Mouse (Mus musculus) lung, embryonic 14.5 days (tissue): ENCODE measurements around the gene Hoxd4. TPM values are rescaled to one million over a fixed set of nuclear protein-coding genes. Genes with fewer than 3 reads are reported as not detected.

Experiments used
- ATAC-seq: fragments of 200-750 bp; cut with Nextera tagmentation; 2 replicates; pipeline ENCODE4 v1.8.0; 2017; ENCODE audit warnings: mild to moderate bottlenecking, moderate TSS enrichment, moderate library complexity; ENCODE audit not compliant: insufficient read depth
- DNase-seq: peaks from one replicate; pipeline ENCODE4 v3.0.0-alpha.2; 2015
- H3K27ac ChIP-seq: fragments of 300-500 bp; sonication (generic); 2 replicates; pipeline ENCODE4 v1.5.1; 2014; ENCODE audit warnings: low read depth, mild to moderate bottlenecking, moderate library complexity
- H3K27me3 ChIP-seq: fragments of 300-500 bp; sonication (generic); 2 replicates; pipeline ENCODE4 v1.6.1; 2014; ENCODE audit warnings: low read length, control low read depth; ENCODE audit not compliant: insufficient read depth
- H3K36me3 ChIP-seq: fragments of 300-500 bp; sonication (generic); 2 replicates; pipeline ENCODE4 v1.6.1; 2014; ENCODE audit warnings: control low read depth; ENCODE audit not compliant: insufficient read depth
- H3K4me1 ChIP-seq: fragments of 300-500 bp; sonication (generic); 2 replicates; pipeline ENCODE4 v1.6.1; 2014; ENCODE audit warnings: antibody characterized with exemption, control low read depth; ENCODE audit not compliant: insufficient read depth
- H3K4me2 ChIP-seq: fragments of 300-500 bp; sonication (generic); 2 replicates; pipeline ENCODE4 v1.6.1; 2014; ENCODE audit warnings: mild to moderate bottlenecking
- H3K4me3 ChIP-seq: fragments of 300-500 bp; sonication (generic); 2 replicates; pipeline ENCODE4 v1.5.1; 2014; ENCODE audit warnings: low read depth, low read length
- H3K9ac ChIP-seq: fragments of 300-500 bp; sonication (generic); 2 replicates; pipeline ENCODE4 v1.6.1; 2014
- H3K9me3 ChIP-seq: fragments of 300-500 bp; sonication (generic); 2 replicates; pipeline ENCODE4 v1.6.1; 2016; ENCODE audit warnings: low read depth, low read length, control low read depth
- CTCF ChIP-seq: IDR thresholded peaks from 2 replicates; pipeline ENCODE4 v1.5.1; 2016; ENCODE audit warnings: antibody characterized with exemption, low read depth
- WGBS: fragments of 180-500 bp; shearing (Covaris S2); extraction: QIAGEN DNeasy Blood & Tissue Kit; methylation state at CpG from one replicate; pipeline ENCODE4 v1.1.7; 2014; 5-methylcytosine and 5-hydroxymethylcytosine counted together
- polyA plus RNA-seq: library from polyadenylated mRNA; unstranded; fragments of >200 nt; fragmentation: Nextera tagmentation; extraction: Ambion mirVana; gene quantifications from 2 replicates; pipeline ENCODE4 v1.2.1, GENCODE M21; 2014

Gene Hoxd4
- polyA plus RNA-seq, 1 experiment from 2014 or later = not detected

DNA sequence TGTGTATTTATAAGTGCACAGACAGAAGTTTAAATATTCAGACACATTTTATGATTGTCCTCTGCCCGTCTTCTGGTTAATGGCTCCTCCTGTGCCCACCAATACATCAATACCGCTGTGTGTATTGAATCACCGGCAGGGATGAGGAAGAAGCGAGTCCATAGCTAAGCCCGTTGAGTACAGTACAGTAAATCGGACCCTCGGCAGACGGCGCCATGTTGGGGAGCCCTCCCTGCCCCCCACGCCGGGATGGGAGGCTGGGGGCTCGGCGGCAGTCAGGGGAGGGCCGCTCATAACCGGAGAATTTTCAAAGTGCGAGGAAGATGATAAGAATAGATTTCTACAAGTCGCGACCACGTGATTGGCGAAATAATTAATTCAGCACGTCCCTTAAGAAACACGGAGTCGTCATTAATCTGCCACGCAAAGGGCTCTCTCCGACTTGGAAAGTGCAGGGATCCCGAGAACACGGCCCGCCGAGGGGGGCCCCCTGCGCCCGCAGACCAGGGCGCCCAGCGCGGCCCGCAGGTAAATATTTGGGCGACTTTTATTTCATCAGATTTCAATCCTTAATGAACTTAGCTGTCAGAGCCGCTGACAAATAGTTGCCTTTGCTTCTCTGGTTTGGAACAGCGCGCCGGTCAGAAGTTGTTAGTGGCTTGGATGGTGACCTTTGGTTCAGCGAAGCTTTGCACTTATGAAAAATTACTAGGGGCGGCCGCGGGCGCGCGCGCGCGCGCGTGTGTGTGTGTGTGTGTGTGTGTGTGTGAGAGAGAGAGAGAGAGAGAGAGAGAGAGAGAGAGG is 21.0 kb downstream of the Hoxd4 start:
- no peak overlapping the region for H3K4me3 ChIP-seq
- no peak for TF ChIP-seq CTCF
- no peaks in the 10 kb centered on the region for H3K36me3 ChIP-seq
- no peaks in the 10 kb centered on the region for H3K4me1 ChIP-seq
- peak overlapping the region; percentile 20; the same call in 1 of the 2 replicates for H3K4me2 ChIP-seq
- H3K27me3 ChIP-seq = peaks cover 99% of the 10 kb centered on the region
- DNase-seq = no peak
- WGBS = 1% methylated on average over 52 of the region's 52 CpGs
- ATAC-seq = no peak
- no peaks in the 10 kb centered on the region for H3K9me3 ChIP-seq
- no peak overlapping the region for H3K9ac ChIP-seq
- H3K27ac ChIP-seq = no peak overlapping the region

DNA sequence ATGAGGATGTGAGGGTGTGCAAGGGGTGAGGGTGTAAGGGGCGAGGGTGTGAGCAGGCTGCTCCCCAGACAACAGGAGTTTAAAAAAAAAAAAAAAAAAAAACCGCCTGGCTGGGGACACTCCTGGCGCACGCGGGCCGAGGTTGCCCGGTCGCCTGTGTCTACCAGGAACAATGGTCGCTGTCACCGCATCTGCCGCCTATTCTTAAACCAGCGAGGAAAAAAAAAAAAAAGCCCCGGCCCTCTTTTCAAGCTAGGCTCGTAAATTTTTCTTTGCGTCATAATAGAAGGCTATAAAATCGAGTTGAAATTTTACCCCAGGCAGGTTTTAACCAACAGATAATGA is 21.6 kb downstream of the Hoxd4 start:
- no peak overlapping the region; the same call in 1 of the 2 replicates for H3K9ac ChIP-seq
- no peak for DNase-seq
- H3K4me1 ChIP-seq = no peaks in the 10 kb centered on the region
- H3K4me3 ChIP-seq = no peak overlapping the region
- no peaks in the 10 kb centered on the region for H3K36me3 ChIP-seq
- no peak overlapping the region for H3K27ac ChIP-seq
- H3K9me3 ChIP-seq = no peaks in the 10 kb centered on the region
- WGBS = 2% methylated on average over 16 of the region's 16 CpGs
- ATAC-seq = no peak
- TF ChIP-seq CTCF = no peak
- H3K27me3 ChIP-seq = peaks cover 99% of the 10 kb centered on the region
- H3K4me2 ChIP-seq = no peak overlapping the region

DNA sequence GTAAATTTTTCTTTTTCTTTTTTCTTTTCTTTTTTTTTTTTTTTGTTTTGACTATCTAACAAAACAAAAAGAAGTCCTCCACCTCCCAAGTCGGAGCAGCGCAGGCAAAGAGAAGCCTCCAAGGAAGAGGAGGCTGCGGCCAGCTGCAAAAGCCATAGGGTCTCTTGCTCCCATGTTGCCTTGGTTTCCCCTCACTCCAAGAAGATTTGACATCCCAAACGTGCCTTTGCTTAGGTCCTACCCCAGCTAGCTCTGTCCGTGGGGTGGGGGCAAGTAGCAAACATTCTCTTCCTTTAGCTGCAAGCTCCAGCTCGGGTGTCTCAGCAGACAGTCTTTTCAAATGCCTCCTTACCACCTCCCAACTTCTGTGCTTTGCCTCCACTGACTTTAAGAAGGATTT is 22.0 kb downstream of the Hoxd4 start:
- H3K9me3 ChIP-seq = no peaks in the 10 kb centered on the region
- H3K27me3 ChIP-seq = peaks cover 99% of the 10 kb centered on the region
- H3K27ac ChIP-seq = no peak overlapping the region
- no peaks in the 10 kb centered on the region for H3K4me1 ChIP-seq
- no peaks in the 10 kb centered on the region for H3K36me3 ChIP-seq
- DNase-seq = no peak
- no peak overlapping the region; the same call in 1 of the 2 replicates for H3K9ac ChIP-seq
- no peak for TF ChIP-seq CTCF
- H3K4me3 ChIP-seq = no peak overlapping the region
- ATAC-seq = no peak
- WGBS = 1% methylated on average over 6 of the region's 6 CpGs
- H3K4me2 ChIP-seq = no peak overlapping the region

DNA sequence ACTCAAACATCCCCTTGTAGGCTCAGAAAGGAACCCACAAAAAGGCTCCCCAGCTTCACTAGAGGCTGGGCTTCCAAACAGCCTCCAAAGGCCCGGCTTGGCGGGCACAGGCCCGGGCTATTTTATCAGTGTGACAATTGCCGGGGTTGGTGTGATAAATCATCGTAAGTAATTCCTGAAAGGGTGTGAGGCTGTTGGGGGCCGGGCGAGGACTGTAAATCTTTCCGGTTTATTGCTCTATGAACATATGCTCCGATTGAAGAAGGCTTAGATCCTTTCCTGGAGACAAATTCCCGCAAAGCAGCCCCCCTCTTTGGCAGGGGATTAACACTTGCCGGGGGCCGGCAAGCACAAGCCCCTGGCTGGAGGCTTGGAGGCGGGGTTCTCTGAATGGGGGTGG is 22.7 kb downstream of the Hoxd4 start:
- Histone ChIP-seq H3K4me1 (no peaks in the 10 kb centered on the region), H3K9me3 (no peaks in the 10 kb centered on the region), H3K36me3 (no peaks in the 10 kb centered on the region), H3K4me3 (no peak overlapping the region), H3K27me3 (peaks cover 99% of the 10 kb centered on the region), H3K9ac (no peak overlapping the region), H3K27ac (no peak overlapping the region), H3K4me2 (no peak overlapping the region)
- no peak for TF ChIP-seq CTCF
- ATAC-seq (no peak), DNase-seq (no peak)
- 3% methylated on average over 13 of the region's 13 CpGs for WGBS

DNA sequence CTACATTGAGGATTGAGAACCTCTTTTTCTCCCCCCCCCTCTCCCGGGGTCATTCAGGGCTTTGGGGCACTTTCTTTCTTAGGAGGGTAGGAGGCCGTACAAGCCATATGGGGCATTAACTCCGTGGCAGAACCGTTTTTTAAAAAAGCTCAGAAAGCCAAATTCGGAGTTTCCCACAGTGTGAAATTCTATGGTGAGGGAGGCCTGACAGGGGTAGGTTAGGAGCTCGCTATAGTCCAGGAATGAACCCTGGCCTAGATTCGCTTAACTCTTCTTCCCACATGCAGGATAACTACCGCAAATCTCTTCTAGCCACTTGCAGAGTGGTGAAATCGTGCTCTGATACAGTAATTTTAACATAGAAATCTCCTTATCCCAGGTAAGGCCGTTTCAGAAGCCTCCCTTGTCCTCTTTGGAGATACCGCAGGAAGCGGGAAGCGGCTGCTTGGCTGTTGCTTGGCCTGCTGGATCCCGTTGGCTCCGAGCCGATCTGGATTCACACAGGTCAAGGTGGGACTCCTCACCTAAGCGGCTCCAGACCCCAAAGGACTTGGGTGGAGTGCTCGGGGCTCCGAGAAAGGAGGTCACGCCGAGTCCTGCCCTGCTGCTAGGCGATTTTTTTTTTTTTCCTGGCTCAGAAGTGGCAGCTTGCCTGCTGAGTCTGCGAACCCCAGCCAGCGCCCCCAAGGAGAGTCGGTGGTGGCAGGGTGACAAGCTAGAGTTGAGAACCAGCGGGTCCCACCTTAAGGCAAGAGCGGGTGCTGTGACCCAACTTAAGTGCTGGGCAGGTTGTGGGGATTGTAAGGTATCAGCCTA is 23.5 kb downstream of the Hoxd4 start:
- H3K9ac ChIP-seq = no peak overlapping the region
- DNase-seq = no peak
- no peak for TF ChIP-seq CTCF
- H3K27ac ChIP-seq = no peak overlapping the region
- H3K27me3 ChIP-seq = peaks cover 100% of the 10 kb centered on the region
- no peaks in the 10 kb centered on the region for H3K9me3 ChIP-seq
- 4% methylated on average over 27 of the region's 27 CpGs for WGBS
- H3K36me3 ChIP-seq = no peaks in the 10 kb centered on the region
- H3K4me1 ChIP-seq = no peaks in the 10 kb centered on the region
- no peak for ATAC-seq
- H3K4me3 ChIP-seq = no peak overlapping the region
- H3K4me2 ChIP-seq = no peak overlapping the region

DNA sequence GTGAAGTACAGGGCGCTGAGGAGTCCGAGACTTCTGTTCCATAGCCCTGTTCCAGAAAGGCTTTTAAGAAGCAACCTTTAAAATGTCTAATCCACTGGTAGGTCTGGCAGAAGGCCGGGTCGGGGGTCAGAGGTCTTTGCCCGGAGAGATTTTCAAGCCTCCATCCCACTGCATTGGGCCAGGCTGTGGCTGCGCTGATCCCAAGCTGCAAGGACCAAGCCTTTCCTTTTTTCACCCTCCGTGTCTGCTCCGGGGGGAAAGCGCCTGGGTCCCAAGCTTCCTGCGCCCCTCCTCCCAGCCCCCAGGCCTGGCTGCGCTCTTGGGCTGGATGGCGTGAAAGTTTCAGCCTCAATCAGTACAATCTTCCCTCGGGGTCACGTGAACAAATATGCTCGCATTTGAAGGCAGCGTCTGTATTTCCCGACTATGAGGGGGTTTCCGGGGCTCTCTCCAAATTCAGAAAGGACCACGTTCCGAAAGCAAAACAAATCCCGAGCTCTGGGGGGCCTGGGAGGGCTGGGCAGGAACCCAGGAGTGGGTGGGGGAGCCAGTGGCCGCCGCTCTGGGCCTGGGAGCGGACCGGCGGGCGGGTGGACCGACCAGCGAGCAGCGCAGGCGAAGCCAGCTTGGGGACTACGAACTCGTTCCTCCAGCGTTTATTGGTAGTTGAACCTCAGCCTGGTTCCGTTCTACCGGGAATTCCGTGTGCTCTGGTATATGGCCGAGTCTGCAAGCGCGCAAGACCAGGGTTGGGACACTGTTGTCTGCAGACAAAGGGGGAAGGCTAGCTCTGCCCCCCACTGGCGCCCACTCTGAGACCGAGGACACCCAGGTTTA is 24.3 kb downstream of the Hoxd4 start:
- H3K36me3 ChIP-seq = no peaks in the 10 kb centered on the region
- peak overlapping the region; percentile 44 for H3K4me2 ChIP-seq
- H3K27me3 ChIP-seq = peaks cover 100% of the 10 kb centered on the region
- DNase-seq (no peak), ATAC-seq (no peak)
- no peak overlapping the region for H3K9ac ChIP-seq
- H3K4me3 ChIP-seq = peak overlapping the region; percentile 7; the same call in 1 of the 2 replicates
- H3K4me1 ChIP-seq = no peaks in the 10 kb centered on the region
- no peak overlapping the region for H3K27ac ChIP-seq
- no peaks in the 10 kb centered on the region for H3K9me3 ChIP-seq
- 3% methylated on average over 42 of the region's 42 CpGs for WGBS
- no peak for TF ChIP-seq CTCF
